Mouse (Mus musculus) embryo, embryonic 9.5 days (tissue): ENCODE data around the gene Stmn1.
A peak's percentile ranks its signal among the peaks of the same experiment; 100 is the strongest.

Source experiments
- DNase-seq: peaks from one replicate; pipeline ENCODE4 v3.0.0-alpha.2; 2017; ENCODE audit errors: extremely low spot score

The Stmn1 gene

GRCm38 (mm10) chr4:134468215-134468575 is at the start of gene Stmn1:
Gene Stmn1, plus strand, starts transcription at chr4:134468320.
- peak; percentile 96 for DNase-seq

- DNase-seq: no peak
These were observed 46.1 kb upstream of the Stmn1 start for GRCm38 (mm10) chr4:134421971-134422370.

- no peak for DNase-seq
These were observed 44.2 kb upstream of the Stmn1 start for GRCm38 (mm10) chr4:134423949-134424348.

GRCm38 (mm10) chr4:134425088-134425487 is 43.0 kb upstream of the Stmn1 start:
- DNase-seq: no peak

GRCm38 (mm10) chr4:134430381-134431004 is 37.6 kb upstream of the Stmn1 start:
- DNase-seq: peak; percentile 42

- no peak for DNase-seq
These were observed 35.3 kb upstream of the Stmn1 start for GRCm38 (mm10) chr4:134432686-134433360.

- DNase-seq: no peak
These were observed 31.9 kb upstream of the Stmn1 start for GRCm38 (mm10) chr4:134436185-134436584.

GRCm38 (mm10) chr4:134436659-134437058 is 31.5 kb upstream of the Stmn1 start:
- no peak for DNase-seq

GRCm38 (mm10) chr4:134439119-134439518 is 29.0 kb upstream of the Stmn1 start:
- no peak for DNase-seq

GRCm38 (mm10) chr4:134439919-134440318 is 28.2 kb upstream of the Stmn1 start:
- no peak for DNase-seq

- no peak for DNase-seq
These were observed 25.9 kb upstream of the Stmn1 start for GRCm38 (mm10) chr4:134442216-134442615.

GRCm38 (mm10) chr4:134443589-134443988 is 24.5 kb upstream of the Stmn1 start:
- no peak for DNase-seq

GRCm38 (mm10) chr4:134444949-134445348 is 23.2 kb upstream of the Stmn1 start:
- DNase-seq: no peak

GRCm38 (mm10) chr4:134445489-134445888 is 22.6 kb upstream of the Stmn1 start:
- DNase-seq: no peak

GRCm38 (mm10) chr4:134447966-134448365 is 20.2 kb upstream of the Stmn1 start:
- DNase-seq: no peak

- DNase-seq: no peak
These were observed 18.3 kb upstream of the Stmn1 start for GRCm38 (mm10) chr4:134449595-134450391.

- DNase-seq: no peak
These were observed 17.5 kb upstream of the Stmn1 start for GRCm38 (mm10) chr4:134450392-134451195.

- no peak for DNase-seq
These were observed 16.6 kb upstream of the Stmn1 start for GRCm38 (mm10) chr4:134451484-134451883.

GRCm38 (mm10) chr4:134453619-134454400 is 14.3 kb upstream of the Stmn1 start:
- no peak for DNase-seq

GRCm38 (mm10) chr4:134455310-134455709 is 12.8 kb upstream of the Stmn1 start:
- DNase-seq: no peak
